Mouse (Mus musculus): ENCODE measurements around the gene Gm20671.

DNA sequence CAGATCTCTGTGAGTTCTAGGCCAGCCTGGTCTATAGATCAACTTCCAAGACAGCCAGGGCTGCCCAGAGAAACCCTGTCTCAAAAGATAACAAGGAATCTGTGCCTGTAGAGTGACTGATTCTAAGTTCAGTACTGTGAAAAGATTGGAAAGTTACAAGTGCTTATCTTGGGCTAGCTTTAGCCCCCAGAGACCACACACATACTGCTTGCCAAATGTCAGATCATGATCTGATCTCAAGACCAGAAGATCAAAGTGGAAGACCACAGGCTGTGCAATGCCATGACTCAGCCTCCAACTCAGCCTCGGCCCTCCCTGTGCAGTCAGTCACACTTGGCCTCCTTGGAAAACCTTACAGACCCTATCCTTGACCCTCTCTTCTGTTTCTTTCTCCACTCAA, 7.6 kb upstream of the Gm20671 start:
- TF ChIP-seq CTCF (IDR thresholded peaks at IDR 0.05; ENCODE audit: borderline replicate concordance, extremely low read depth, insufficient read depth, insufficient read length) (no peak), POLR2A (IDR thresholded peaks at IDR 0.05; ENCODE audit: borderline replicate concordance, extremely low read depth, insufficient read depth, insufficient read length, poor library complexity, severe bottlenecking) (no peak)
